Mouse (Mus musculus): Measurements from ENCODE around the gene Gm10570. TPM values are rescaled to one million over a fixed set of nuclear protein-coding genes. Genes with fewer than 3 reads are reported as not detected.

The Gm10570 gene
- not detected in 2 replicates for polyA plus RNA-seq (2015; fragmentation: Nextera tagmentation; extraction: Ambion mirVana)

GRCm38 (mm10) chr4:130308231-130309081 lies at the start of gene Gm10570, which contains the start of gene Fabp3:
Gene Gm10570 (minus strand): TSS chr4:130308674.
Gene Fabp3 (plus strand): TSS chr4:130308595.

GRCm38 (mm10) chr4:130279105-130279504 lies 29.4 kb downstream of the Gm10570 start, which contains the start of gene Serinc2:
Gene Serinc2 (minus strand): TSS chr4:130279205.

Other genes with a start within 250 kb of the Gm10570 start
- gene Pef1, start 206.1 kb downstream of the Gm10570 start, polyA plus RNA-seq (2015; fragmentation: Nextera tagmentation; extraction: Ambion mirVana) = 43.6 and 47.6 TPM in 2 replicates
- gene Hcrtr1, start 169.3 kb downstream of the Gm10570 start, polyA plus RNA-seq (2015; fragmentation: Nextera tagmentation; extraction: Ambion mirVana) = 0.18 and 0.28 TPM in 2 replicates
- 50.1 and 66.3 TPM in 2 replicates for gene Tinagl1, start 133.6 kb downstream of the Gm10570 start, polyA plus RNA-seq (2015; fragmentation: Nextera tagmentation; extraction: Ambion mirVana)
- gene Gm853, start 86.3 kb downstream of the Gm10570 start, polyA plus RNA-seq (2015; fragmentation: Nextera tagmentation; extraction: Ambion mirVana) = not detected in 2 replicates
- gene Serinc2, start 29.5 kb downstream of the Gm10570 start, polyA plus RNA-seq (2015; fragmentation: Nextera tagmentation; extraction: Ambion mirVana) = 2.2 and 2.9 TPM in 2 replicates
- 1.6 and 1.7 TPM in 2 replicates for gene Fabp3, start 79 bp downstream of the Gm10570 start, polyA plus RNA-seq (2015; fragmentation: Nextera tagmentation; extraction: Ambion mirVana)
- 53.7 and 55.3 TPM in 2 replicates for gene Zcchc17, start 51.3 kb upstream of the Gm10570 start, polyA plus RNA-seq (2015; fragmentation: Nextera tagmentation; extraction: Ambion mirVana)
- gene Snrnp40, start 51.5 kb upstream of the Gm10570 start, polyA plus RNA-seq (2015; fragmentation: Nextera tagmentation; extraction: Ambion mirVana) = 102 and 110 TPM in 2 replicates

Data from spleen, postnatal 0 days (tissue).